Mouse (Mus musculus) heart, postnatal 0 days (tissue): ENCODE measurements around the gene Dennd4a.

Experiments
- CTCF ChIP-seq: IDR thresholded peaks from 2 replicates; pipeline ENCODE4 v1.5.1; 2016; ENCODE audit warnings: antibody characterized with exemption, control low read depth, low read depth
- EP300 ChIP-seq: IDR thresholded peaks from 2 replicates; pipeline ENCODE4 v1.6.1; 2016; ENCODE audit warnings: antibody characterized with exemption, low read depth

GRCm38 (mm10) chr9:64794448-64795420, 16.4 kb upstream of the Dennd4a start:
- TF ChIP-seq CTCF, result no peak
- TF ChIP-seq EP300, result no peak
